In the genomic region with DNA sequence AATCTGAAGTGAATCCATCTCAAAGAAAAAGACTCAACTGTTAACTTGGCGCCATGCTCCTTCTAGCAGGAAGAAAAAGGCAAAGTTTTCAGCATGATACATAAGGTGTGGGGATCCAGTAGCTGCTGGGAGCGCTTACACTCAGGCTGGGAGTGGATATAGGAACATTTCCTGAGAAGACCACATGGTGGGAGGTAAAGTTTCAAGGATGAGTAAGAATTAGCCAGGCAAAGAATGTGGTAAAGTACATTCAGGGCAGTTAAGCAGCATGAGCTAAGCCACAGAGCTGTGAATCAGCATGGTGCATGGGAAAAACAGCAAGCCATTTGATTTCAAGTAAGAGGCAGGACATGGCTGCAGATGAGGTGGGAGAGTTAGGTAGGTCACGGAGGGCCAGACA, we compare ENCODE assay signal across 11 mouse cellular contexts.
"Had no signal": no experiment of that assay in that cellular context is flagged by ENCODE, and none has a peak within 500 bp of the region (broad histone marks: within the 10 kb centered on the region; RNA-seq: fewer than 3 reads in every experiment).

No protein-coding gene starts in this region.

- H3K4me1 ChIP-seq: limb, embryonic 15.5 days; liver, embryonic 12.5 days; midbrain, embryonic 15.5 days had no signal

- H3K27me3 ChIP-seq: limb, embryonic 15.5 days; liver, embryonic 12.5 days; midbrain, embryonic 15.5 days had no signal

- DNase-seq: kidney, adult 2 months; kidney, postnatal 10 days; lung, embryonic 14.5 days; lung, postnatal 10 days; lung, postnatal 4 days; thymus, postnatal 4 days had no signal

- H3K36me3 ChIP-seq: limb, embryonic 15.5 days; liver, embryonic 12.5 days; midbrain, embryonic 15.5 days had no signal

- H3K4me2 ChIP-seq: limb, embryonic 15.5 days; liver, embryonic 12.5 days; lung, embryonic 14.5 days; midbrain, embryonic 11.5 days; midbrain, embryonic 15.5 days had no signal

- H3K27ac ChIP-seq: limb, embryonic 15.5 days; liver, embryonic 12.5 days; midbrain, embryonic 15.5 days; stomach, postnatal 0 days had no signal

- ATAC-seq: liver, embryonic 12.5 days; midbrain, embryonic 15.5 days had no signal

- H3K9me3 ChIP-seq: limb, embryonic 15.5 days; liver, embryonic 12.5 days; midbrain, embryonic 15.5 days had no signal

- H3K9ac ChIP-seq: limb, embryonic 15.5 days; liver, embryonic 12.5 days; lung, embryonic 14.5 days; midbrain, embryonic 15.5 days had no signal

- H3K4me3 ChIP-seq: limb, embryonic 15.5 days; liver, embryonic 12.5 days; midbrain, embryonic 15.5 days had no signal
